Mouse (Mus musculus) G1E-ER4 (cell line): ENCODE measurements around the gene Tmem151b. TPM values are rescaled to one million over a fixed set of nuclear protein-coding genes. Genes with fewer than 3 reads are reported as not detected.

ENCODE experiments used
- GATA1 ChIP-seq: IDR thresholded peaks from one replicate; pipeline ENCODE4 v1.8.0; 2012; ENCODE audit warnings: low read length, inconsistent platforms
- polyA plus RNA-seq: library from polyadenylated mRNA; stranded (reverse); fragments of >175 nt; gene quantifications from 2 replicates; pipeline ENCODE4 v1.2.3, GENCODE M21; 2012

Tmem151b gene
- polyA plus RNA-seq, 1 experiment, result not detected

- TF ChIP-seq GATA1, result no peak
Observed at GRCm38 (mm10) chr17:45573087-45573779, 23.8 kb upstream of the Tmem151b start, which contains the start of gene Hsp90ab1. TSS of gene Hsp90ab1 (minus strand) at chr17:45573271.

- no peak for TF ChIP-seq GATA1
Observed at GRCm38 (mm10) chr17:45572103-45573086, 22.9 kb upstream of the Tmem151b start.

- no peak for TF ChIP-seq GATA1
Observed at GRCm38 (mm10) chr17:45569999-45570398, 20.5 kb upstream of the Tmem151b start.

GRCm38 (mm10) chr17:45568990-45569389 lies 19.5 kb upstream of the Tmem151b start:
- no peak for TF ChIP-seq GATA1

GRCm38 (mm10) chr17:45567162-45567601 lies 17.7 kb upstream of the Tmem151b start:
- no peak for TF ChIP-seq GATA1

GRCm38 (mm10) chr17:45566360-45567161 lies 17.1 kb upstream of the Tmem151b start:
- no peak for TF ChIP-seq GATA1

- TF ChIP-seq GATA1, result no peak
Observed at GRCm38 (mm10) chr17:45566031-45566359, 16.5 kb upstream of the Tmem151b start.

- no peak for TF ChIP-seq GATA1
Observed at GRCm38 (mm10) chr17:45565103-45565502, 15.6 kb upstream of the Tmem151b start.

GRCm38 (mm10) chr17:45564531-45565084 lies 15.1 kb upstream of the Tmem151b start:
- no peak for TF ChIP-seq GATA1

- TF ChIP-seq GATA1, result no peak
Observed at GRCm38 (mm10) chr17:45563655-45564530, 14.4 kb upstream of the Tmem151b start, which contains the start of gene Slc35b2. TSS of gene Slc35b2 (plus strand) at chr17:45563874.

- TF ChIP-seq GATA1, result no peak
Observed at GRCm38 (mm10) chr17:45563216-45563615, 13.7 kb upstream of the Tmem151b start.

GRCm38 (mm10) chr17:45559732-45560525 lies 10.5 kb upstream of the Tmem151b start:
- TF ChIP-seq GATA1, result no peak

GRCm38 (mm10) chr17:45557998-45558862 lies 8.8 kb upstream of the Tmem151b start:
- TF ChIP-seq GATA1, result no peak
